Mouse (Mus musculus): Measurements from ENCODE around the gene Ndufs5.

DNA sequence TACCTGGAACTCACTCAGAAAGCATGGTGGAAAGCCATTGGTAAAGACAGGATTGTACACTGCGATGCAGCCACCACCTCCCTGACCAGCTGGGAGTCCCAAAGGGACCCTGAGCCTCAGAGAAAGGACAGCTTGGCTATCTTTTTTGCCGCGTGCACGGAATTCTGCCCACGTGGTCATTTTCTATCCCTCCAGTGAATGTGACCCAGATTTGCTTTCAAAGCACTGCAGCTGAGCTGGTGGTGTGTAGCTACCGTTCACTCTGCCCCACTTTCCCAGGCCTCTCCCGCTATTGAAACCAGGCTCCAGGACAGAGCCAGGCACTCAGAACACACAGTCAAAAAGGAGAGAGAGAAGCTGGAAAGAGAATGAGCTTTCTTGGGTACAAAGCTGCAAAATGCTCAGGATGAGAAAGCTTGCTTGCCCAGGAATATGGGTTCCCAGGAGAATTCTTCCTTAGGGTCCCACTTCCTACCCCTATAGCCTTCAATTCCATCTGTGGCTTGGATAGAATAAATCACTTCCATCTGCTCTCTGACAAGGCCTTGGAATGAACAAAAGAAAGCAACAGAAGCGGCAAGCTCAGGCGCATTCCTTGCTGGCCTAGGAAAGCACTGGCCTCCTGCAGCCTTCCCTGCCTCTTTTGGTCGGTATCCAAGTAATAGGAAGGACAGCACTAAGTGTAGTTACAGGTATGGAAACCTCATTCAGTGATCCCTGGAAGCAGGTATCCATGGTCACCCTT is 40.8 kb downstream of the Ndufs5 start:
- TF ChIP-seq MYOG (IDR thresholded peaks at IDR 0.05; ENCODE audit: control insufficient read depth in 1 of 3, insufficient read depth in 1 of 3, insufficient read length in 2 of 3, low read depth in 2 of 3) (no peak), E2F4 (IDR thresholded peaks at IDR 0.05; ENCODE audit: insufficient read depth) (no peak), MYOD1 (IDR thresholded peaks at IDR 0.05; ENCODE audit: control insufficient read depth in 1 of 3, insufficient read length in 2 of 3, low read depth in 2 of 3) (no peak), POLR2A (IDR thresholded peaks at IDR 0.05; ENCODE audit: insufficient read length, low read depth) (no peak), TCF12 (IDR thresholded peaks at IDR 0.05; ENCODE audit: insufficient read depth, poor library complexity, severe bottlenecking) (no peak)

Data from myocyte (in vitro differentiated cells).